Mouse (Mus musculus) cortical plate, adult 2 months (tissue): ENCODE measurements around the gene AC161166.1. TPM values are rescaled to one million over a fixed set of nuclear protein-coding genes. Genes with fewer than 3 reads are reported as not detected.

Experiments used
- H3K27ac ChIP-seq: fragments of 200-500 bp; 2 replicates; pipeline ENCODE4 v1.5.1; 2012; ENCODE audit warnings: low read length, control low read depth, inconsistent platforms; ENCODE audit not compliant: insufficient read depth
- H3K4me1 ChIP-seq: fragments of 200-500 bp; 2 replicates; pipeline ENCODE4 v1.6.1; 2011; ENCODE audit warnings: low read length; ENCODE audit not compliant: control insufficient read depth, insufficient read depth
- H3K4me3 ChIP-seq: fragments of 200-500 bp; 2 replicates; pipeline ENCODE4 v1.5.1; 2011; ENCODE audit warnings: mild to moderate bottlenecking, low read length, control low read depth; ENCODE audit not compliant: insufficient read depth
- CTCF ChIP-seq: fragments of 200-500 bp; IDR thresholded peaks from 2 replicates; pipeline ENCODE4 v1.5.1; 2011; ENCODE audit warnings: mild to moderate bottlenecking, control low read depth, low read length; ENCODE audit not compliant: insufficient read depth; ENCODE audit errors: extremely low read depth
- POLR2A ChIP-seq: fragments of 200-500 bp; IDR thresholded peaks from 2 replicates; pipeline ENCODE4 v1.6.1; 2011; ENCODE audit warnings: mild to moderate bottlenecking, low read length, control low read depth; ENCODE audit not compliant: insufficient read depth; ENCODE audit errors: extremely low read depth
- polyA plus RNA-seq: library from polyadenylated mRNA; depleted of rRNA; stranded (reverse); fragments of >200 nt; gene quantifications from 2 replicates; pipeline ENCODE4 v1.2.3, GENCODE M21; 2012

Gene AC161166.1
- polyA plus RNA-seq, 1 experiment, result not detected

- no peak overlapping the region for H3K4me3 ChIP-seq
- H3K4me1 ChIP-seq, result peaks cover 1% of the 10 kb centered on the region
- no peak for TF ChIP-seq CTCF
- no peak for TF ChIP-seq POLR2A
- H3K27ac ChIP-seq, result no peak overlapping the region
Observed at GRCm38 (mm10) chr7:24538701-24539100, 26.4 kb upstream of the AC161166.1 start.

DNA sequence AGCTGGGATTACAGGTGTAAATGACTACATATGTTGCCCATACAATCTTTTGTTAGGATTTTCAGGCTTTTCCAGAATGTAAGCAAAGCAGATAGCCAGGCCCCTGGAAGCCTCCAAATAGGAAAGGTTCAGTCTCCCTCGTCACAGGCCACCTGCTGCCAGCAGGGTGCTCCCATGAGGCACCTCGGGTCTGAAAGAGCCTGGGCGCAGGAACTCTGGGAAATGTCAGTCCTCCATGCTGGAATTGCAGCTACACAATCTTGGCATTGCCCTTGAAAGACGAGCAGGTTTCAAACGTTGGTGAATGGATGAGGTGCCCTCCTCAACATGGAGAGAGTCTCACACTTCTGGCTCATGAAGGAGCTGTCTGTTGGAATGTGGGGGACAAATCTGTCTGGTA, 25.9 kb upstream of the AC161166.1 start:
- no peak overlapping the region for H3K4me3 ChIP-seq
- H3K4me1 ChIP-seq, result peaks cover 1% of the 10 kb centered on the region
- H3K27ac ChIP-seq, result no peak overlapping the region
- TF ChIP-seq CTCF, result no peak
- no peak for TF ChIP-seq POLR2A

- H3K4me1 ChIP-seq, result peaks cover 1% of the 10 kb centered on the region
- no peak overlapping the region for H3K4me3 ChIP-seq
- no peak overlapping the region for H3K27ac ChIP-seq
- no peak for TF ChIP-seq POLR2A
- TF ChIP-seq CTCF, result no peak
Observed at GRCm38 (mm10) chr7:24537591-24537990, 25.3 kb upstream of the AC161166.1 start.

DNA sequence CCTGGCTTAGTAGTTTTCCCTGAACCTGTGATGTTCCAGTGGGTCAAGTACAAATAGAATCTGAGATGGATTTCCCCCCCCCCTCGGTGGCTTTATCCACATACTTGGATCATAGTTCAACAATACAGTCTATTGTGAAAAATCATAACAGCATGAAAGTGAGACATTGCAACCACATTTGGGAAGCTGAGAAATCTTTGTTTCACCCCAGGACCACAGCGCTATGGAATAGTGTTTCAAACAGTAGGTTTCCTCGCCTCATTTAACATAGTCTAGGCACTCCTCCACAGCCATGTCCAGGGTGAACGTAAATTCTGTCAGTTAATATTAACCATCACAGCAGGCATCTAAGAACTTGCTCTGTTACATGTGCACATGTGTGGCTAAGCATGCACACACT, 24.8 kb upstream of the AC161166.1 start:
- H3K4me3 ChIP-seq, result no peak overlapping the region
- no peak for TF ChIP-seq CTCF
- no peak overlapping the region for H3K27ac ChIP-seq
- H3K4me1 ChIP-seq, result peaks cover 1% of the 10 kb centered on the region

- H3K4me3 ChIP-seq, result no peak overlapping the region
- H3K4me1 ChIP-seq, result peaks cover 1% of the 10 kb centered on the region
- H3K27ac ChIP-seq, result no peak overlapping the region
- TF ChIP-seq CTCF (no peak), POLR2A (no peak)
Observed at GRCm38 (mm10) chr7:24534301-24534700, 22.0 kb upstream of the AC161166.1 start.

GRCm38 (mm10) chr7:24533806-24534205, 21.6 kb upstream of the AC161166.1 start:
- Histone ChIP-seq H3K4me1 (peaks cover 1% of the 10 kb centered on the region), H3K4me3 (no peak overlapping the region), H3K27ac (no peak overlapping the region)
- no peak for TF ChIP-seq POLR2A
- TF ChIP-seq CTCF, result no peak

DNA sequence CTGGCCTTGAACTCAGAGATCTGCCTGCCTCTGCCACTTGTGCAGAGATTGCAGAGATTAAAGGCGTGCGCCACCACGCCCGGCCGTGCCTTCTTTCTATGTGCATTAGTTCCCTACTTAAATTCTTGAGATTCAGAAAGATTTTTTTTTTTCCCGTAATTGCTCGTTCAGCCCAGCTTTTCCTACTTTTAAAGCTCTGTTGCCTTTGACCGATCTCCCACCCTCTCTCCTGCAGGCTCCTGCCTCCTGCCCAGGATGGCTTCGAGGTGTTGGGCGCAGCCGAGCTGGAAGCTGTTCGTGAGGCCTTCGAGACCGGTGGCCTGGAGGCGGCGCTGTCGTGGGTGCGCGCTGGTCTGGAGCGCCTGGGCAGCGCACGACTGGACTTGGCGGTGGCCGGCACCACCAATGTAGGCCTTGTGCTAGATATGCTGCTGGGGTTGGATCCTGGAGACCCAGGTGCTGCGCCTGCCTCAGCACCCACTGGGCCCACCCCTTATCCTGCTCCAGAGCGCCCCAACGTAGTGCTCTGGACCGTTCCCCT, 20.8 kb upstream of the AC161166.1 start:
- H3K27ac ChIP-seq, result no peak overlapping the region
- no peak overlapping the region for H3K4me3 ChIP-seq
- H3K4me1 ChIP-seq, result no peaks in the 10 kb centered on the region; the same call in 1 of the 2 replicates
- no peak for TF ChIP-seq POLR2A
- no peak for TF ChIP-seq CTCF

- peak overlapping the region; percentile 56 for H3K4me3 ChIP-seq
- H3K4me1 ChIP-seq, result no peaks in the 10 kb centered on the region; the same call in 1 of the 2 replicates
- TF ChIP-seq CTCF (peak; percentile 55), POLR2A (peak; percentile 51; the same call in 1 of the 2 replicates)
- peak overlapping the region; percentile 57 for H3K27ac ChIP-seq
Observed at GRCm38 (mm10) chr7:24531211-24531971, 19.1 kb upstream of the AC161166.1 start.

DNA sequence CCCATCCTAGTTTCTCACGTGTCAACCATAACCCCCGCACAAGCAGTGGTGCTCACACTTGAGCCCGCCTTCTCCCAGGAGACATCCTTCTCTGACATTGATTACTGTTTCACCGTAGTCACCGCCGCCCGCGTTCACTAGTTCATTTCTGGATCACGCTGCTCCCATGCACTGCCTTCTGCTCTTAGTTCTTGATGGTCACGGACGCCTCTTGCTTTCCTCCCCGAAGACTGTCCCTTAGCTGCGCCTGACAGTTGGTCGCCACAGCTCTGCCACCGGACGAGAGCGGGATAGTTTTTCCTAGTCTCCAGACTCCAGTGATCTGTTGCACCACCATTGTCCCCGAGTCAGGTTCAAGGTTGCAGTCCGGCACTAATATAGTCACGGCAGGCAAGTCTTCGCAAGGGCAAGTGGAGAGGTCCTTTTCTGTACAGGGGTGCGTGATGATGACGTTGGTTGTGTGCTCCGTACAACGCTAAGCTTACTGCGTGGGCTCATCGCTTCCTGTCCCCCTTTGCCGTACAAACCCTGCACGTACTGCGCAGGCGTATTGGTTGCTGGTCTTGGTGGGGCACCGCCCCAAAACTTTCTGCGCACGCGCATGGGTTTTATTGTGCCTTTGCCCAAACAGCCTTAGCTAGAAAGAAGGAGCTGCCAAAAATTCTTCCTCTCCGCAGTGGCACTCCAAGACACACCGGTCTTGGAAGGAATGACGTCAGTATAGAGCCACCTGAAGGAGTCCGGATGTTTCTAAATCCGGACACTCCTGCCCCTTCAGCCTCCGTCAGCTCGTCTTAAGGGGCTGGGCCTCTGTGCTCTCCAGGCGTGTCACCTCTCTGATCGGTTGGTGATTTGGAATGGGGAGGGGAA, 18.0 kb upstream of the AC161166.1 start, which contains the start of gene Irgq:
Gene Irgq (plus strand): TSS at position 628 of the 870 bp plus-strand sequence.
- H3K27ac ChIP-seq, result peak within 1 kb of the TSS; percentile 64
- TF ChIP-seq CTCF, result no peak
- peak; percentile 66 for TF ChIP-seq POLR2A
- peak within 1 kb of the TSS; percentile 56 for H3K4me3 ChIP-seq
- no peaks in the 10 kb centered on the region; the same call in 1 of the 2 replicates for H3K4me1 ChIP-seq
